Mouse (Mus musculus) G1E (cell line): ENCODE data around the gene Tnk2. TPM values are rescaled to one million over a fixed set of nuclear protein-coding genes. Genes with fewer than 3 reads are reported as not detected.

Source experiments
- ATAC-seq: 2 replicates; pipeline ENCODE4 v1.8.0; 2016; ENCODE audit warnings: mild to moderate bottlenecking; ENCODE audit not compliant: insufficient number of reproducible peaks, poor library complexity, low FRiP score, severe bottlenecking; ENCODE audit errors: extremely low read depth
- DNase-seq: peaks from one replicate; pipeline ENCODE4 v3.0.0; 2012; ENCODE audit warnings: low spot score
- H3K27me3 ChIP-seq: 2 replicates; pipeline ENCODE4 v1.6.1; 2012; ENCODE audit warnings: mild to moderate bottlenecking, low read length, inconsistent platforms; ENCODE audit not compliant: insufficient read depth
- H3K36me3 ChIP-seq: replicated peaks from 2 replicates; pipeline ENCODE3; 2012; ENCODE audit warnings: mild to moderate bottlenecking, inconsistent platforms
- H3K4me1 ChIP-seq: 2 replicates; pipeline ENCODE4 v1.6.1; 2012; ENCODE audit warnings: low read depth, low read length, inconsistent platforms, mixed read lengths; ENCODE audit not compliant: insufficient read depth
- H3K4me3 ChIP-seq: 2 replicates; pipeline ENCODE4 v1.5.1; 2012; ENCODE audit warnings: low read depth, mild to moderate bottlenecking, inconsistent platforms, low read length, moderate library complexity, mixed read lengths
- H3K9me3 ChIP-seq: replicated peaks from 2 replicates; pipeline ENCODE4 v1.6.1; 2012; ENCODE audit warnings: inconsistent platforms
- CTCF ChIP-seq: IDR thresholded peaks from 2 replicates; pipeline ENCODE4 v1.5.1; 2012; ENCODE audit warnings: low read depth, low read length, inconsistent platforms, mixed read lengths
- GATA1 ChIP-seq: IDR thresholded peaks from 2 replicates; pipeline ENCODE4 v1.6.1; 2012; ENCODE audit warnings: borderline replicate concordance, low read length, inconsistent platforms, mixed read lengths
- GATA2 ChIP-seq: IDR thresholded peaks from 2 replicates; pipeline ENCODE4 v1.6.1; 2012; ENCODE audit warnings: low read depth, low read length, inconsistent platforms, borderline replicate concordance
- POLR2AphosphoS5 ChIP-seq: IDR thresholded peaks from 2 replicates; pipeline ENCODE4 v1.6.1; 2012; ENCODE audit warnings: low read depth, low read length, inconsistent platforms; ENCODE audit not compliant: insufficient replicate concordance
- TAL1 ChIP-seq: conservative IDR thresholded peaks from 2 replicates; pipeline ENCODE4 v1.6.1; 2012; ENCODE audit warnings: low read depth, low read length, inconsistent platforms, mixed read lengths
- polyA plus RNA-seq: library from polyadenylated mRNA; stranded (reverse); fragments of >175 nt; gene quantifications from 2 replicates; pipeline ENCODE4 v1.2.3, GENCODE M21; 2012
- total RNA-seq, 2 experiments: library from RNA; stranded (forward) in 1 of 2; stranded (reverse) in 1 of 2; fragments of 200-1000 nt in 1 of 2; fragments of >200 nt in 1 of 2; fragmentation: Nextera tagmentation in 1 of 2; gene quantifications; 2 replicates each; pipeline ENCODE4 v1.2.3; 2014 to 2017

The Tnk2 gene
- total RNA-seq (2014; fragmentation: Nextera tagmentation) (27.3 and 31.5 TPM in 2 replicates), total RNA-seq (2017) (11.8 and 13.4 TPM in 2 replicates), polyA plus RNA-seq (197 and 236 TPM in 2 replicates)

DNA sequence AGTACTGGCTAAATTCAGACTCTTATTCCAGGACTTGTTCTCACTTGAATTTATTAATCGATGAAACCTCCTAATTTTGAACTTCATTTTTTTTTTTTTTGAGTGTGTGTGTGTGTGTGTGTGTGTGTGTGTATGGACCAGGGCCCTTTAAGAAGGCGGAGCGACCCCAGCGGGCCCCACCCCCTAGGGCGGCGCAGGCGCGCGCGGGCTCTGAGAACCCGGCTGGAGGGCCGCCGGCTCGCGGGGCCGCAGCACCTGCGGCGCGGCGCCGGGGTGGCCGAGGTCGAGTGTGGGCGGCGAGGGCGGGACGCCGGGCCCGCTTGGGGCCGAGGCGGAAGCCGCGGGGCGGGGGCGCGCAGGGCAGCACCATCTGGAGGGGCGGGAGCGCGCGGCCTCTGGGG, at the start of gene Tnk2:
Gene Tnk2 (plus strand): TSS at position 214 of the 401 bp plus-strand sequence.
- H3K4me1 ChIP-seq, result peaks cover 50% of the 10 kb centered on the region
- DNase-seq, result peak; percentile 76
- no peak for TF ChIP-seq CTCF
- no peak for TF ChIP-seq TAL1
- no peak for TF ChIP-seq GATA1
- TF ChIP-seq GATA2, result no peak
- no peak for TF ChIP-seq POLR2AphosphoS5

DNA sequence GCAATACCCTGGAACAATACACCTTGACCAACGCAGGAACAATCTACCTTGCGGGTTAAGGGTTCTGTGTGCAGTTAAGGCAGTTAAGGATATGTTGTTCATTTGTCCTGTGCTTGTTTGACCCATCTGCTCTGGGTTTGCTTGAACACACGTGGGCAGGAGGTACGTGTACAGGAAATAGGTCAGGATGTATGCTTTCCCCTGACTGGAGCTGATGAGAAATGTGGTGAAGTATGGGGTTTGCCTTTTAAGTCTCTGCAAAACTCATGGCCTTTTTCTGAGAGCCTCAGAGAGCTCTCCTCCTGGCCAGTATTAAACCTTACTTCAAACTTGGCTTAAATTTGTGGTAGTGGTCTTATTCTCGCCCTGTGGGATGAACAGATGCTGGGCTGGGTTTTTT, 49.8 kb upstream of the Tnk2 start:
- Histone ChIP-seq H3K27me3 (peaks cover 25% of the 10 kb centered on the region), H3K4me3 (no peak overlapping the region), H3K9me3 (no peaks in the 10 kb centered on the region), H3K4me1 (peaks cover 23% of the 10 kb centered on the region), H3K36me3 (no peaks in the 10 kb centered on the region)
- DNase-seq (no peak), ATAC-seq (no peak)
- TF ChIP-seq GATA2, result no peak
- TF ChIP-seq GATA1, result no peak
- TF ChIP-seq POLR2AphosphoS5, result no peak
- TF ChIP-seq CTCF, result no peak
- no peak for TF ChIP-seq TAL1

More for the DNA sequence above, at the start of gene Tnk2:
- H3K9me3 ChIP-seq, result no peaks in the 10 kb centered on the region
- H3K4me3 ChIP-seq, result peak within 1 kb of the TSS; percentile 81
- H3K27me3 ChIP-seq, result peaks cover 2% of the 10 kb centered on the region; the same call in 1 of the 2 replicates
- ATAC-seq, result no peak
- H3K36me3 ChIP-seq, result peaks cover 15% of the 10 kb centered on the region

DNA sequence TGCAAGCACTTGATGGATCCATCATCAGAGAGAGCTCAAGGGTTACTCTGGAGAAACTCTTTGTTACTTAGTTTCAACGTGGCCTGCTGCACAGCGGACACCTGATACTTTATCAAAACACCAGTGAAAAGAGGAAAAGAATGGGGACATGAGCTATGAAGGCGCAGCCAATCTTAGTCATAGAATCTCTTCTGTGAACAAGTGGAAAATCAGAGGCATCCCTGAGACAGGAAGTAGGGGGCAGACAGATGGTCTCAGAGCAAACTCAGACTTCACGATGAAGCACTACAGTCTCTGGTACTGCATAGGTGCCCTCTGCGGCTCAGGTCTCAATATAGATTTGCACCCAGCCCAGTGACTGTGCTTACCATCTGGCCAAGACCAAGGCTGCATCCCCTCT, 49.0 kb upstream of the Tnk2 start:
- H3K4me1 ChIP-seq, result peaks cover 22% of the 10 kb centered on the region
- DNase-seq (no peak), ATAC-seq (no peak)
- peaks cover 24% of the 10 kb centered on the region for H3K27me3 ChIP-seq
- H3K4me3 ChIP-seq, result no peak overlapping the region
- TF ChIP-seq POLR2AphosphoS5, result no peak
- no peak for TF ChIP-seq CTCF
- TF ChIP-seq GATA2, result no peak
- TF ChIP-seq GATA1, result no peak
- TF ChIP-seq TAL1, result no peak
- no peaks in the 10 kb centered on the region for H3K9me3 ChIP-seq
- H3K36me3 ChIP-seq, result no peaks in the 10 kb centered on the region

DNA sequence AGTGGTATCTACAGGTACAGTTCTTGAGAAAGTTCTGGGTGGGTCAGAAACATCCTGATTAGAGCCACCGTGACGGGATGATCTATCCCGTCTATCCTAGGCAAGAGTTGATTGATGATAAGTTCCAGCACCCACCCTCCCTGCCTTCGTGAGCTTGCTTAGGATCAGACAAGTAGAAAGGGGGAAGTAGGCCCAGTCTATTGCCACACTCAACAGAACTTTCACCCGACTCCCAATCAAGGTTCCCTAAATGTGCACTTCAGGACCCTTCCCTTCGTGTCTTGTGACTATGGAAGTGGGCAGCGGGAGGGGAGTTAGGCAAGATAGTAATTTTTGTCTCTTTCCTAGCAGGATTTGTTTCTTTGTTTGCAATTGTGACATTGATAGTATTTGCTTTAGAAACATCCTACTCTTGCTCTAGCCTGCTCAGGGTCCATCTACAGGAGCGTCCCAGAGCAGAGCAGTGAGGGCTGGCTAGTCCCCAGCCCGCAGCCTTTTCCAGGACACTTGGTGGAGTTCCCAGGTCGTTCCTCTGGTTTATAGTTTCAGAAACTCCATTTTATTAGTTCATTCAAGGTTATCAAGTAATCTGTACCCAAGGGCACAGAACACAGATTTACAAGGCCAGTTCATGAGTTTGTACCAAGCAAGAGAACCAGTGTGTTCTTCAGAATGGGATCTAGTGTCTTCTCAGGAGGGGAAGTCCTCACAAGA, 48.4 kb upstream of the Tnk2 start:
- ATAC-seq (no peak), DNase-seq (no peak)
- Histone ChIP-seq H3K36me3 (no peaks in the 10 kb centered on the region), H3K9me3 (no peaks in the 10 kb centered on the region), H3K4me1 (peaks cover 21% of the 10 kb centered on the region), H3K4me3 (no peak overlapping the region), H3K27me3 (peaks cover 22% of the 10 kb centered on the region)
- no peak for TF ChIP-seq CTCF
- no peak for TF ChIP-seq GATA1
- TF ChIP-seq POLR2AphosphoS5, result no peak
- TF ChIP-seq GATA2, result no peak
- TF ChIP-seq TAL1, result no peak

DNA sequence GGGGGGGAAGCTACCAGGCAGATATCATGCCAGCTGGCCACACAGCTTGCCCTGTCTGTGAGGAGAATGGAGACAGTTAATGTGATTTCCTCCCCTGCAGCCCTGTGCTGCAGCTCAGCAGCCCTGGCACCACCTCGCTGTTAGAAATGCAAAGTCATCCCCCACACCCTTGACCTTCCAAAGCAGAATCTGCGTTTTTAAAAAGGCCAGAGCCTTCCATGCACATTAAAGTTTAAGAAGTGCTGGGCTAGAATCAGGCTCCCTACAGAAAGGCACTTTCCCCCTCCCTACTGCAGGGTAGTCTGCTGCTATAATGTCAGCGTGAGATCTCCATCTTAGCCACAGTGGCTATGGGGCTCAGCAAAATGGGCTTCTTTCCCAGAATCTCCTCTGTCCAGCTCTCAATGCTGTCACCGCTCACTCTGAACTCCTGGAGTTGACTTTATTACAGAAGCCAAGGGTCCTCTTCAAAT, 45.7 kb upstream of the Tnk2 start:
- Histone ChIP-seq H3K9me3 (no peaks in the 10 kb centered on the region), H3K4me1 (peaks cover 21% of the 10 kb centered on the region), H3K36me3 (no peaks in the 10 kb centered on the region), H3K4me3 (no peak overlapping the region; the same call in 1 of the 2 replicates), H3K27me3 (peaks cover 14% of the 10 kb centered on the region)
- ATAC-seq (peak; percentile 40; the same call in 1 of the 2 replicates), DNase-seq (no peak)
- TF ChIP-seq GATA2 (no peak), POLR2AphosphoS5 (no peak), TAL1 (no peak), CTCF (no peak), GATA1 (no peak)

DNA sequence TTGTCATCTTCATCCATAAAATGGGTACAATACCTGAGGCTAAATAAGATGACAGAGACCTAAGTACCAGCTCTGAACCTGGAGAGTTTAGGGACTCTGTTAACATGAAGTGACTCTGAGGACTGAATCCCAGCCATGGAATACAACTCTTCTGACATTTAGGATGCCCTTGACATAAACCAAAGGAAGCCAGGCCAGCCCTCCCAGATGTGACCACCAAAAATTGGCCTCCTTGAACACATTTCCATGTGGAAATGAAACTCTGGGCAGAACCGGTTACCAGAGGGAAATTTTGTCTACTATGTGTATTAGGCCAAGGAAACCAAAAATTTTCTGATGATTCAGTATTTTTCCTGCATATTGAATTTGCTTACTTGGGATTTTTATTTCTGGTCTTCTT, 44.5 kb upstream of the Tnk2 start:
- ATAC-seq, result no peak
- no peak for TF ChIP-seq CTCF
- no peak for TF ChIP-seq POLR2AphosphoS5
- TF ChIP-seq TAL1, result no peak
- no peak for TF ChIP-seq GATA2
- TF ChIP-seq GATA1, result no peak
- H3K9me3 ChIP-seq, result no peaks in the 10 kb centered on the region
- H3K36me3 ChIP-seq, result no peaks in the 10 kb centered on the region
- no peak overlapping the region for H3K4me3 ChIP-seq
- H3K27me3 ChIP-seq, result peaks cover 7% of the 10 kb centered on the region
- no peak for DNase-seq
- H3K4me1 ChIP-seq, result peaks cover 20% of the 10 kb centered on the region
